Mouse (Mus musculus) forebrain, embryonic 16.5 days (tissue): ENCODE data around the gene Tead3. TPM values are rescaled to one million over a fixed set of nuclear protein-coding genes. Genes with fewer than 3 reads are reported as not detected.

Experiments
- ATAC-seq: fragments of 200-750 bp; cut with Nextera tagmentation; 2 replicates; pipeline ENCODE4 v1.8.0; 2017; ENCODE audit warnings: mild to moderate bottlenecking, moderate library complexity
- H3K27ac ChIP-seq: fragments of 300-500 bp; sonication (generic); 2 replicates; pipeline ENCODE4 v1.5.1; 2014; ENCODE audit warnings: low read length, control low read depth
- H3K27me3 ChIP-seq: fragments of 300-500 bp; sonication (generic); replicated peaks from 2 replicates; pipeline ENCODE4 v1.6.1; 2014; ENCODE audit warnings: low read length; ENCODE audit not compliant: control insufficient read depth, insufficient read depth
- H3K36me3 ChIP-seq: fragments of 300-500 bp; sonication (generic); 2 replicates; pipeline ENCODE4 v1.6.1; 2014; ENCODE audit not compliant: control insufficient read depth, insufficient read depth
- H3K4me1 ChIP-seq: fragments of 300-500 bp; sonication (generic); replicated peaks from 2 replicates; pipeline ENCODE4 v1.6.1; 2014; ENCODE audit warnings: low read length; ENCODE audit not compliant: control insufficient read depth, insufficient read depth
- H3K4me2 ChIP-seq: fragments of 300-500 bp; sonication (generic); 2 replicates; pipeline ENCODE4 v1.6.1; 2014; ENCODE audit warnings: mild to moderate bottlenecking, low read length, control low read depth
- H3K4me3 ChIP-seq: fragments of 300-500 bp; sonication (generic); replicated peaks from 2 replicates; pipeline ENCODE4 v1.5.1; 2014; ENCODE audit warnings: mild to moderate bottlenecking, low read length, control low read depth
- H3K9ac ChIP-seq: fragments of 300-500 bp; sonication (generic); replicated peaks from 2 replicates; pipeline ENCODE4 v1.6.1; 2014; ENCODE audit warnings: low read depth, low read length, control low read depth
- H3K9me3 ChIP-seq: fragments of 300-500 bp; sonication (generic); 2 replicates; pipeline ENCODE4 v1.6.1; 2016; ENCODE audit warnings: low read length; ENCODE audit not compliant: control insufficient read depth
- WGBS: fragments of 180-500 bp; shearing (Covaris S2); extraction: QIAGEN DNeasy Blood & Tissue Kit; methylation state at CpG from one replicate; pipeline ENCODE4 v1.1.7; 2014; 5-methylcytosine and 5-hydroxymethylcytosine counted together
- polyA plus RNA-seq: library from polyadenylated mRNA; unstranded; fragments of >200 nt; fragmentation: Nextera tagmentation; extraction: Ambion mirVana; gene quantifications from 2 replicates; pipeline ENCODE4 v1.2.1, GENCODE M21; 2015

Tead3 gene
- polyA plus RNA-seq: 1.5 and 1.8 TPM in 2 replicates

DNA sequence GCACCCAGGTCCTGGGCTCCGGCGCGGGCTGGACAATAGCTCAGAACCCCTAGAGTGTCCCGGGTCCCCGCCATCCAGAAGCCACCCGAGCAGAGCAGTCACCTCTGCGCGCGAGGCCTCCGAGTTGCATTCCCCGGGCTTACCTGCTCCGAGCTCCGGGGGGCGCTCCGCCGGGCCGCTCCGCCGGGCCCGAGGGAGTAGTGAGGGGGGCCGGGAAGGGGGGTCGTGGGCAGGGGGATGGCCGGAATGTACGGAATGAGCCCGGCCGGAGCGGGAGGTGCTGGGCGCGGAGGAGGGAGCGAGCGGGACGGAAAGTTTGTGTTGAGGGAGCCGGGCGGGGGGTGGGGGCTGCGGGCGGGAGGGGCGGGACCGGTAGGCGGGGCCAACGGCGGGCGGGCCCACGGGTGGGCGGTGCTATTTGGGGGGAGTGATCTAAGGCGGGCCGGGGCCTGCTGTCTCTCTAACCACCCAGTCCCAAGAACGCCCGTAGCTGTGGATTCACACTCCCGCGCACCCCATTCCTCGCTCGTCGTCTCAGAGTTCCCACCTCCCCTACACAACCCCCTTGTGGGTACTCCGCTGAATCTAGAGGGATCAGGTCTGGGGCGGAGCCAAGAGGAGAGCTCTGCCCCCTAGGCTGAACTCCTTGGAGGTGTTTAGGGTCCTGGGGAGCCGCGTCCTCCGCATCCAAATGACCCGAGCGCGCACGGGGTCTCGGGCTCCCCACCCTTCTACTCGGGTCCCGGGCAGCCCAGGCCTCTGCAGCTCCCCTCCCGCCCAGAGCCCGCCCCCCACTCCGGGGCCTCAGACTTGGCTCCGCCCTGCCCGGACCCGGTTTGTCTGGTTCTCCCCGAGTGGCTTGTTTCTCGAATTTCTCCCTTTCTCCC is at the start of gene Tead3:
Gene Tead3 (minus strand): TSS at position 352 of the 887 bp plus-strand sequence.
- peak; percentile 83 for ATAC-seq
- Histone ChIP-seq H3K9ac (peak within 1 kb of the TSS; percentile 70), H3K27ac (no peak within 1 kb of the TSS), H3K36me3 (no peaks in the 10 kb centered on the region), H3K4me1 (peaks cover 20% of the 10 kb centered on the region), H3K27me3 (peaks cover 5% of the 10 kb centered on the region), H3K4me3 (peak within 1 kb of the TSS; percentile 67), H3K9me3 (no peaks in the 10 kb centered on the region), H3K4me2 (peak within 1 kb of the TSS; percentile 95)
- WGBS: 0% methylated on average over 48 of the region's 73 CpGs

DNA sequence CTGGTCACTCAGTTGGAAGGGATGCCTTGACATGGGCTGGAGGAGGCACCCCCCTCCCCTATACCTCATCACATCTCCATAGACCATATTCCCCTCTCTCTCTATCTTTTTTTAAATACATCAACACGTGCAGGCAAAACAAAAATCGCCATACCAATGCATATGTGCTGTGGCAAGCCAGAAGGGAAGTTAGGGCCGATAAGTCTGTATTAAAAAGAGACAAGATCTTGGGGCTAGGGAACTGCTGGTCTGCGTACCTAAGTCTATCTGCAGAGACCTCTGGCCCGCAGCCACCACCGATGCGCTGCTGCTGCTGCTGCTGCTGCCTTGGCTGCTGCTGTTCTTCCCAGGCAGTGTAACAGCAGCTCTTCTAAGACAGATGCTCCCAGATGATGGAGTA is 44.4 kb upstream of the Tead3 start:
- Histone ChIP-seq H3K4me1 (no peaks in the 10 kb centered on the region; the same call in 1 of the 2 replicates), H3K4me2 (no peak overlapping the region), H3K36me3 (no peaks in the 10 kb centered on the region), H3K9me3 (no peaks in the 10 kb centered on the region), H3K27ac (no peak overlapping the region), H3K9ac (no peak overlapping the region), H3K27me3 (no peaks in the 10 kb centered on the region), H3K4me3 (no peak overlapping the region)
- ATAC-seq: no peak
- 90% methylated on average over 7 of the region's 7 CpGs for WGBS

DNA sequence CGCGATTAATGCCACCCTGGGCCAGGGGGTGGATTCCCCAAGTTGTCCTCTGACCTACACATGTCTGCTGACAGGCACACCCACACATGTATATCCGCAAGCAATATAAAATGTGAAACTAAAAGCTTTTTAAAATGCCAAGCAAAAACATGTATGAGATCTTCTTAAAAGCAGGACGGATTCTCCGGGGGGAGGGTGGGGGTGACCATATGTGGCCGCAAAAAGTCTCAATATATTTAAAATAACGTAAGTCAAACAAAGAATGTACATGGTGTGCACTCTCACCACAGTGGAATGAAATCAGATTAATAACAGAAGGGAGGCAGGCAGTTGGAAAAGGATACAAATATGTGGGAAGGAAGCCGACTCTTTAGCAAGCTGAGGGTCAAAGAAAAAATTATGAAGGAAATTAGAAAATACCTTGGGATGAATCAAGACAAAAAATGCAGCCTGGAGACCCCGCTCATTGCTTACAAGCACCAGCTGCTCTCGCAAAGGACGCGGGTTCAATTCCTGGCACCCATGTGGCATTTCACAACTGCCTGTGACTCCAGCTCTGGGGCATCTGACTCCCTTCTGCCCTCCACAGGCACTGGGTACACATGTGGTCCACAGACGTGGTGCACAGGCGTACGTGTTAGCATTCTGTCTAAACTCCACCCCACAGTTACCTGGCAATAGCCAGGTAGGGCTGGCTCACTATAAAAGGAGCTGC is 43.6 kb upstream of the Tead3 start:
- H3K9ac ChIP-seq: no peak overlapping the region
- H3K27me3 ChIP-seq: no peaks in the 10 kb centered on the region
- no peak for ATAC-seq
- H3K4me2 ChIP-seq: no peak overlapping the region
- no peaks in the 10 kb centered on the region for H3K36me3 ChIP-seq
- H3K4me3 ChIP-seq: no peak overlapping the region
- H3K27ac ChIP-seq: no peak overlapping the region
- no peaks in the 10 kb centered on the region; the same call in 1 of the 2 replicates for H3K4me1 ChIP-seq
- no peaks in the 10 kb centered on the region for H3K9me3 ChIP-seq
- 90% methylated on average over 15 of the region's 15 CpGs for WGBS

DNA sequence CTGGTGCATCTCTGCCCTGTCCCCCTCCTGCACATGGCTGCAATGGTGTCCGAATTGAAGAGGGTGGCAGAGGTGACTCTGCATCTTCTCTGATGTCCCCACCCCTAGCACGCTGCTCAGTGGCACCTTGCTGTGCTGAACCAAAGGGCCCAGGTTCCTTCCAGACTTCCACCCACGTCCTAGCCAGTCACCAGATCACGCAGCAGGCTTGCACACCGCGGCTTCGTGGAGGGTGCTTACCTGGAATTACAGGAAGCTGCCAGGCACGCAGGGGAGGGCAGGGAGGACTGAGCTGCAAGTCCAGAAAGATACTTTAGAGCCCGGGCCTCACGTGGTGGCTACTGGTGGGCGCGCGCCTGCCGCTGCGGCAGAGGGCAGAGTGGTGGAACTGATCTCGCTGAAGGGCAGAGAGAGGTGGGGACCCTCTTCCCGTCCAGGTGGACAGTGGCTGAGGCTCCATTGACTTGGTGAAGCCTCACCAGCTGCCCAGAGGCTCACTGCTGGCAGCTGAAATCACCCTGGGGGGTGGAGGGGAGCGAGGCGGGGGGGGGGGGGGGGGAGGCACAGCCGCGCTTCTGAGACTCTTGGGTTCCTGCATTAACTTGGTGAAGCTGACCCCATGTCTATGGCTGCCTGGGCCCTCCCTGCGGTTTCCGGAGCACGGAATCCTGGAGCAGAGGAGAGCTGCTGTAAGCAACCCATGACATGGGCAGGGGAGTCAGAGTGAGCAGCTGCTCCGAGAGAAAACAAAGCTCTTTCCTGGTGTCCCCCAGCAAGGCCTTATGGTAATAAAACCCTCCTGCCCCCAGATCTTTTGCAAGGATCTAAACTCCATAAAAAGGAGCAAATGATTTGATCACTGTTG is 41.2 kb upstream of the Tead3 start:
- Histone ChIP-seq H3K27me3 (peaks cover 6% of the 10 kb centered on the region; the same call in 1 of the 2 replicates), H3K27ac (no peak overlapping the region), H3K9me3 (no peaks in the 10 kb centered on the region), H3K36me3 (no peaks in the 10 kb centered on the region), H3K4me1 (no peaks in the 10 kb centered on the region; the same call in 1 of the 2 replicates), H3K4me2 (no peak overlapping the region), H3K4me3 (no peak overlapping the region), H3K9ac (no peak overlapping the region)
- 14% methylated on average over 21 of the region's 25 CpGs for WGBS
- no peak for ATAC-seq

DNA sequence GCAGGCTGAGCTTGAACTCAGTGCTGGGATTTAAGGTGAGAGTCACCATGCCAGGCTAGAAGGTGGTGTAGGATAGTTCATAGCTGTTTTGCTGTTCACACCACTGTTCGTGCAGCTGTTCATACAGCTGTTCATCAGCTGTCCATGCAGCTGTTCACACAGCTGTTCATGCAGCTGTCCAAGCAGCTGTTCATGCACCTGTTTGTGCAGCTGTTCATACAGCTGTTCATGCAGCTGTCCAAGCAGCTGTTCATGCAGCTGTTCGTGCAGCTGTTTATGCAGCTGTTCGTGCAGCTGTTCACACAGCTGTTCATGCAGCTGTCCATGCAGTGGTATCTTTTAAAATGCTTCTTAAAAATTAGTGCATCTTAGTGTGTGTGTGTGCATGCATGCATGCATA is 37.9 kb upstream of the Tead3 start:
- WGBS: 93% methylated on average over 3 of the region's 3 CpGs
- Histone ChIP-seq H3K4me3 (no peak overlapping the region), H3K4me1 (peaks cover 3% of the 10 kb centered on the region; the same call in 1 of the 2 replicates), H3K27ac (no peak overlapping the region), H3K27me3 (peaks cover 9% of the 10 kb centered on the region; the same call in 1 of the 2 replicates), H3K4me2 (no peak overlapping the region), H3K9me3 (no peaks in the 10 kb centered on the region), H3K36me3 (no peaks in the 10 kb centered on the region), H3K9ac (no peak overlapping the region)
- no peak for ATAC-seq

DNA sequence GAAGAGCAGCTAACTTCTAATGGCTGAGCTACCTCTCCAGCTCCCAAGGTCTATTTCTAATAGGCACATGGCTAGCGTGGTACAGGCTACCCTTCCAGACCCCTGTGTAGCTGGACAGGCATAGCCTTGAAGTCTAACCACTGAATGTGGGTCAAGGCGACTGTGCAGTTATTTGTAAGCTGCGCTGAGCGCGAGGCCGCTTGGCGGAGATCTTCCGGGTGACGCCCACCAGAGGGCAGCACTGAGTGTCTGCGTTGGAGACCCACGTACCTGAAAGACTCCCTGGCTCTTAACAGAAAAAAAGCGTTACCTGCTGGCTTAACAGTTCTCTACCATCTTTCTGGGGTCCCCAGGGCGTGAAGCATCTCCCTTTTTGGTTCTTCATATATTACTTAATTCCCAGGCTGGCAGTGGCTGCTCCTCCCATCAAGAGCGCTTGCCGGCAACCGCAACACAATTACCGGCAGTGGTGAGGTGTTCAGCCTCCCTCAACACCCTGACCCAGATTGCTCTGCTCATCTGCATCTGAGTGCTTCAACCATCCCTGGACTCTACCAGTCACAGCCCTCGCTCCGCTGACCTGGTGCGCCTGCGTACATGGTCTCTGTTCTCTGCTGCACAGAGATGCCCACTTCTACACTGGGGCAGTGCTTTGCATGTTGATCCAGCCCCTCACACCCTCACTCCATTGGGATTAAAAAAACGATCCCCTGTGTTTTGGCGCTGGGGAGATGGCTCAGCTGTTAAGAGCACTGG is 35.7 kb upstream of the Tead3 start:
- WGBS: 5% methylated on average over 23 of the region's 23 CpGs
- no peaks in the 10 kb centered on the region for H3K9me3 ChIP-seq
- 0 out of 2 replicates have a peak overlapping the region, but pooled peaks have one; percentile 33 for H3K9ac ChIP-seq

DNA sequence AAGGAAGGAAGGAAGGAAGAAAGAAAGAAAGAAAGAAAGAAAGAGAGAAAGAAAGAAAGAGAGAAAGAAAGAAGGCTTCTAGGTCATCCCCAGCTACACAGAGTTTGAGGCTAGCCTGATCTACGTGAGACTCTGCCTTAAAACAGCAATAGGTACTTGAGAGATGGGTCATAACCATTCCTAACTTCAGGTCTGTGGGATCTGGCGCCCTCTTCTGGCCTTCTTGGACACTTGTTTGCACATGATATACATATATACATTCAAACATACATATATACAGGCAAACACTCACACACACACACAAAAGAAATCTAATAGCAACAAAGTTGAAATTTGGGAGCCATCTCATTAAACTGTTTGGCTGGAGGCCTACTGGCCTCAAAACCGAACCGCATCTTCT is 33.7 kb upstream of the Tead3 start:
- 65% methylated on average over 4 of the region's 4 CpGs for WGBS

More for the DNA sequence above, 35.7 kb upstream of the Tead3 start:
- Histone ChIP-seq H3K27ac (no peak overlapping the region), H3K4me1 (0 out of 2 replicates have a peak, but pooled peaks cover 3% of the 10 kb centered on the region), H3K4me2 (peak overlapping the region; percentile 46), H3K27me3 (peaks cover 9% of the 10 kb centered on the region; the same call in 1 of the 2 replicates), H3K4me3 (peak overlapping the region; percentile 25), H3K36me3 (no peaks in the 10 kb centered on the region)
- peak; percentile 43; the same call in 1 of the 2 replicates for ATAC-seq

DNA sequence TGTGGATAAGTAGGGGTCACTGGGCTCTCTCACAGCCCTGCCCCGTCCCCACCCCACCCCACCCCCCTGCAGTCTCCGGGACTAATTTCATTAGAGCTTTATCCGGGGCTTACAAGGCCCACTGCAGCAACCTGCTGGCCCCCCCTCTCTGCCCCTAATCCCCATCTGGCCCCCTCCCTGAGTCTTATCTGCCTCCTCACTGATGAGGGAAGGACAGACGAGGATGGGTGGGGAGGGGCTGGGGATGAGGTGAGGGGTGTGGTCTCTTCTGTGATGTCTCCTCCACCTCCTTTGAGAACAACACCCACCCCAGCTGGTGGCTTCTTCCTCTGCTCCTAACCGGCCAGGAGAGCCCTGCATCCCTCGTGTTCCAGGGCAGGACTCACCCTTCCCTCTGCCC is 29.6 kb upstream of the Tead3 start:
- no peaks in the 10 kb centered on the region for H3K36me3 ChIP-seq
- H3K9ac ChIP-seq: no peak overlapping the region
- H3K4me2 ChIP-seq: no peak overlapping the region
- ATAC-seq: no peak
- no peak overlapping the region for H3K4me3 ChIP-seq
- H3K9me3 ChIP-seq: no peaks in the 10 kb centered on the region
- peaks cover 8% of the 10 kb centered on the region for H3K27me3 ChIP-seq
- WGBS: 4% methylated on average over 6 of the region's 6 CpGs
- no peak overlapping the region for H3K27ac ChIP-seq
- H3K4me1 ChIP-seq: no peaks in the 10 kb centered on the region

More for the DNA sequence above, 33.7 kb upstream of the Tead3 start:
- no peak for ATAC-seq
- Histone ChIP-seq H3K27ac (no peak overlapping the region), H3K27me3 (peaks cover 9% of the 10 kb centered on the region; the same call in 1 of the 2 replicates), H3K9me3 (no peaks in the 10 kb centered on the region), H3K36me3 (no peaks in the 10 kb centered on the region), H3K9ac (no peak overlapping the region), H3K4me3 (no peak overlapping the region), H3K4me2 (no peak overlapping the region), H3K4me1 (0 out of 2 replicates have a peak, but pooled peaks cover 3% of the 10 kb centered on the region)
